Mouse (Mus musculus): Measurements from ENCODE around the gene Rcan2. TPM values are rescaled to one million over a fixed set of nuclear protein-coding genes. Genes with fewer than 3 reads are reported as not detected.
A peak's percentile ranks its signal among the peaks of the same experiment; 100 is the strongest.

Gene Rcan2
- polyA plus RNA-seq, 1 experiment from 2014 or later: 57.7 TPM

GRCm38 (mm10) chr17:43990957-43991383, 189.8 kb downstream of the Rcan2 start:
- H3K27ac ChIP-seq (replicated peaks in 1 of 2; ENCODE audit: control insufficient read depth in 1 of 2, insufficient read depth in 1 of 2, low read depth in 2 of 2, low read length in 2 of 2): peak overlapping the region; percentile 3 to 57; a peak in 2 of 4 replicates
- no peaks in the 10 kb centered on the region for H3K36me3 ChIP-seq (ENCODE audit: control insufficient read depth, insufficient read depth, low read length)
- no peak overlapping the region for H3K9ac ChIP-seq (ENCODE audit: low read length)
- 0 out of 2 replicates have a peak overlapping the region, but pooled peaks have one; percentile 9 for H3K4me2 ChIP-seq (ENCODE audit: low read length)
- ATAC-seq (ENCODE audit: insufficient number of reproducible peaks, insufficient read depth, low FRiP score, low read depth): no peak
- no peaks in the 10 kb centered on the region for H3K27me3 ChIP-seq (ENCODE audit: control insufficient read depth, insufficient read depth, low read length)
- H3K4me3 ChIP-seq (ENCODE audit: control insufficient read depth in 1 of 2, insufficient read depth in 1 of 2, low read depth in 1 of 2, low read length in 2 of 2): no peak overlapping the region
- H3K4me1 ChIP-seq (ENCODE audit: control insufficient read depth in 2 of 2, insufficient read depth in 2 of 2, low read length in 2 of 2): peaks cover 10 to 31% of the 10 kb centered on the region in 2 experiments
- H3K9me3 ChIP-seq (ENCODE audit: control insufficient read depth, low read length): peaks cover 6% of the 10 kb centered on the region; the same call in 1 of the 2 replicates
- WGBS: 40% methylated on average over 10 of the region's 10 CpGs

GRCm38 (mm10) chr17:43994080-43994479, 192.9 kb downstream of the Rcan2 start:
- Histone ChIP-seq H3K4me1 (ENCODE audit: control insufficient read depth in 2 of 2, insufficient read depth in 2 of 2, low read length in 2 of 2) (peaks cover 10 to 34% of the 10 kb centered on the region in 2 experiments), H3K36me3 (ENCODE audit: control insufficient read depth, insufficient read depth, low read length) (no peaks in the 10 kb centered on the region), H3K4me3 (ENCODE audit: control insufficient read depth in 1 of 2, insufficient read depth in 1 of 2, low read depth in 1 of 2, low read length in 2 of 2) (no peak overlapping the region), H3K27me3 (ENCODE audit: control insufficient read depth, insufficient read depth, low read length) (no peaks in the 10 kb centered on the region), H3K9me3 (ENCODE audit: control insufficient read depth, low read length) (no peaks in the 10 kb centered on the region), H3K4me2 (ENCODE audit: low read length) (no peak overlapping the region), H3K9ac (ENCODE audit: low read length) (peak overlapping the region; percentile 16; the same call in 1 of the 2 replicates), H3K27ac (replicated peaks in 1 of 2; ENCODE audit: control insufficient read depth in 1 of 2, insufficient read depth in 1 of 2, low read depth in 2 of 2, low read length in 2 of 2) (no peak overlapping the region)
- 27% methylated on average over 4 of the region's 4 CpGs for WGBS
- ATAC-seq (ENCODE audit: insufficient number of reproducible peaks, insufficient read depth, low FRiP score, low read depth): no peak

- 0 out of 2 replicates have a peak overlapping the region, but pooled peaks have one; percentile 9 for H3K4me2 ChIP-seq (ENCODE audit: low read length)
- H3K9me3 ChIP-seq (ENCODE audit: control insufficient read depth, low read length): no peaks in the 10 kb centered on the region
- H3K4me1 ChIP-seq (ENCODE audit: control insufficient read depth in 2 of 2, insufficient read depth in 2 of 2, low read length in 2 of 2): peaks cover 5 to 16% of the 10 kb centered on the region in 2 experiments
- peak overlapping the region; percentile 27; the same call in 1 of the 2 replicates for H3K9ac ChIP-seq (ENCODE audit: low read length)
- ATAC-seq (ENCODE audit: insufficient number of reproducible peaks, insufficient read depth, low FRiP score, low read depth): no peak
- H3K27ac ChIP-seq (replicated peaks in 1 of 2; ENCODE audit: control insufficient read depth in 1 of 2, insufficient read depth in 1 of 2, low read depth in 2 of 2, low read length in 2 of 2): no peak overlapping the region
- H3K36me3 ChIP-seq (ENCODE audit: control insufficient read depth, insufficient read depth, low read length): no peaks in the 10 kb centered on the region
- H3K4me3 ChIP-seq (ENCODE audit: control insufficient read depth in 1 of 2, insufficient read depth in 1 of 2, low read depth in 1 of 2, low read length in 2 of 2): no peak overlapping the region
- 25% methylated on average over 7 of the region's 7 CpGs for WGBS
- no peaks in the 10 kb centered on the region for H3K27me3 ChIP-seq (ENCODE audit: control insufficient read depth, insufficient read depth, low read length)
These were observed 196.4 kb downstream of the Rcan2 start for GRCm38 (mm10) chr17:43997514-43997913.

GRCm38 (mm10) chr17:43998095-43998494, 196.9 kb downstream of the Rcan2 start:
- ATAC-seq (ENCODE audit: insufficient number of reproducible peaks, insufficient read depth, low FRiP score, low read depth): no peak
- Histone ChIP-seq H3K4me1 (ENCODE audit: control insufficient read depth in 2 of 2, insufficient read depth in 2 of 2, low read length in 2 of 2) (peaks cover 2 to 16% of the 10 kb centered on the region in 2 experiments), H3K9me3 (ENCODE audit: control insufficient read depth, low read length) (no peaks in the 10 kb centered on the region), H3K27ac (replicated peaks in 1 of 2; ENCODE audit: control insufficient read depth in 1 of 2, insufficient read depth in 1 of 2, low read depth in 2 of 2, low read length in 2 of 2) (no peak overlapping the region), H3K9ac (ENCODE audit: low read length) (no peak overlapping the region), H3K36me3 (ENCODE audit: control insufficient read depth, insufficient read depth, low read length) (no peaks in the 10 kb centered on the region), H3K4me3 (ENCODE audit: control insufficient read depth in 1 of 2, insufficient read depth in 1 of 2, low read depth in 1 of 2, low read length in 2 of 2) (no peak overlapping the region), H3K4me2 (ENCODE audit: low read length) (no peak overlapping the region), H3K27me3 (ENCODE audit: control insufficient read depth, insufficient read depth, low read length) (no peaks in the 10 kb centered on the region)
- WGBS: 62% methylated on average over 6 of the region's 6 CpGs

GRCm38 (mm10) chr17:44004401-44004800, 203.2 kb downstream of the Rcan2 start:
- H3K4me1 ChIP-seq (ENCODE audit: control insufficient read depth in 2 of 2, insufficient read depth in 2 of 2, low read length in 2 of 2): no peaks in the 10 kb centered on the region; a peak in 1 of 4 replicates
- no peaks in the 10 kb centered on the region for H3K9me3 ChIP-seq (ENCODE audit: control insufficient read depth, low read length)
- no peak overlapping the region for H3K27ac ChIP-seq (replicated peaks in 1 of 2; ENCODE audit: control insufficient read depth in 1 of 2, insufficient read depth in 1 of 2, low read depth in 2 of 2, low read length in 2 of 2)
- no peaks in the 10 kb centered on the region for H3K36me3 ChIP-seq (ENCODE audit: control insufficient read depth, insufficient read depth, low read length)
- no peak overlapping the region for H3K4me3 ChIP-seq (ENCODE audit: control insufficient read depth in 1 of 2, insufficient read depth in 1 of 2, low read depth in 1 of 2, low read length in 2 of 2)
- ATAC-seq (ENCODE audit: insufficient number of reproducible peaks, insufficient read depth, low FRiP score, low read depth): no peak
- WGBS: 93% methylated on average over 2 of the region's 2 CpGs
- no peak overlapping the region for H3K4me2 ChIP-seq (ENCODE audit: low read length)
- no peak overlapping the region for H3K9ac ChIP-seq (ENCODE audit: low read length)
- no peaks in the 10 kb centered on the region for H3K27me3 ChIP-seq (ENCODE audit: control insufficient read depth, insufficient read depth, low read length)

- Histone ChIP-seq H3K36me3 (ENCODE audit: control insufficient read depth, insufficient read depth, low read length) (no peaks in the 10 kb centered on the region), H3K9ac (ENCODE audit: low read length) (no peak overlapping the region), H3K4me2 (ENCODE audit: low read length) (no peak overlapping the region), H3K9me3 (ENCODE audit: control insufficient read depth, low read length) (no peaks in the 10 kb centered on the region), H3K27ac (replicated peaks in 1 of 2; ENCODE audit: control insufficient read depth in 1 of 2, insufficient read depth in 1 of 2, low read depth in 2 of 2, low read length in 2 of 2) (no peak overlapping the region), H3K27me3 (ENCODE audit: control insufficient read depth, insufficient read depth, low read length) (no peaks in the 10 kb centered on the region), H3K4me3 (ENCODE audit: control insufficient read depth in 1 of 2, insufficient read depth in 1 of 2, low read depth in 1 of 2, low read length in 2 of 2) (no peak overlapping the region), H3K4me1 (ENCODE audit: control insufficient read depth in 2 of 2, insufficient read depth in 2 of 2, low read length in 2 of 2) (no peaks in the 10 kb centered on the region; a peak in 1 of 4 replicates)
- ATAC-seq (ENCODE audit: insufficient number of reproducible peaks, insufficient read depth, low FRiP score, low read depth): no peak
- WGBS: 83% methylated on average over 2 of the region's 2 CpGs
These were observed 206.3 kb downstream of the Rcan2 start for GRCm38 (mm10) chr17:44007411-44007810.

- Histone ChIP-seq H3K9ac (ENCODE audit: low read length) (no peak overlapping the region), H3K4me3 (ENCODE audit: control insufficient read depth in 1 of 2, insufficient read depth in 1 of 2, low read depth in 1 of 2, low read length in 2 of 2) (no peak overlapping the region), H3K36me3 (ENCODE audit: control insufficient read depth, insufficient read depth, low read length) (no peaks in the 10 kb centered on the region), H3K4me2 (ENCODE audit: low read length) (no peak overlapping the region), H3K4me1 (ENCODE audit: control insufficient read depth in 2 of 2, insufficient read depth in 2 of 2, low read length in 2 of 2) (no peaks in the 10 kb centered on the region; a peak in 1 of 4 replicates), H3K27ac (replicated peaks in 1 of 2; ENCODE audit: control insufficient read depth in 1 of 2, insufficient read depth in 1 of 2, low read depth in 2 of 2, low read length in 2 of 2) (no peak overlapping the region), H3K9me3 (ENCODE audit: control insufficient read depth, low read length) (no peaks in the 10 kb centered on the region), H3K27me3 (ENCODE audit: control insufficient read depth, insufficient read depth, low read length) (no peaks in the 10 kb centered on the region)
- 46% methylated on average over 4 of the region's 4 CpGs for WGBS
- no peak for ATAC-seq (ENCODE audit: insufficient number of reproducible peaks, insufficient read depth, low FRiP score, low read depth)
These were observed 210.8 kb downstream of the Rcan2 start for GRCm38 (mm10) chr17:44011917-44012316.

Data from heart, embryonic 14.5 days (tissue).